Mouse (Mus musculus): ENCODE data around the gene Slc25a18.

- TF ChIP-seq CTCF (IDR thresholded peaks at IDR 0.05; ENCODE audit: low read depth, low read length) (no peak), POLR2A (IDR thresholded peaks at IDR 0.05; ENCODE audit: borderline replicate concordance, low read depth, low read length) (no peak)
Measured at GRCm38 (mm10) chr6:120795422-120796086, 22.2 kb downstream of the Slc25a18 start.

All from bone marrow macrophage, adult 2 months (primary cell).